Mouse (Mus musculus): Measurements from ENCODE around the gene 2210016L21Rik. TPM values are rescaled to one million over a fixed set of nuclear protein-coding genes. Genes with fewer than 3 reads are reported as not detected.

2210016L21Rik gene
- polyA plus RNA-seq, 1 experiment from 2014 or later: 58.9 TPM

Other genes starting within 250 kb of the 2210016L21Rik start
- 10.0 and 18.5 TPM in 2 replicates for gene Tchp, start 234.4 kb upstream of the 2210016L21Rik start, polyA plus RNA-seq (2014; fragmentation: Nextera tagmentation; extraction: Ambion mirVana)
- 37.0 and 67.9 TPM in 2 replicates for gene Ankrd13a, start 167.5 kb upstream of the 2210016L21Rik start, polyA plus RNA-seq (2014; fragmentation: Nextera tagmentation; extraction: Ambion mirVana)
- 32.8 and 41.7 TPM in 2 replicates for gene Git2, start 166.6 kb upstream of the 2210016L21Rik start, polyA plus RNA-seq (2014; fragmentation: Nextera tagmentation; extraction: Ambion mirVana)
- 128 and 143 TPM in 2 replicates for gene 1500011B03Rik, start 118.7 kb upstream of the 2210016L21Rik start, polyA plus RNA-seq (2014; fragmentation: Nextera tagmentation; extraction: Ambion mirVana)
- not detected in 2 replicates for gene 4930519G04Rik, start 88.5 kb upstream of the 2210016L21Rik start, polyA plus RNA-seq (2014; fragmentation: Nextera tagmentation; extraction: Ambion mirVana)
- gene Gm9936, start 83.5 kb upstream of the 2210016L21Rik start, polyA plus RNA-seq (2014; fragmentation: Nextera tagmentation; extraction: Ambion mirVana): not detected in 2 replicates
- 2.2 and 4.0 TPM in 2 replicates for gene Oasl2, start 45.2 kb upstream of the 2210016L21Rik start, polyA plus RNA-seq (2014; fragmentation: Nextera tagmentation; extraction: Ambion mirVana)
- gene Oasl1, start 18.9 kb upstream of the 2210016L21Rik start, polyA plus RNA-seq (2014; fragmentation: Nextera tagmentation; extraction: Ambion mirVana): 1.2 and 2.5 TPM in 2 replicates
- gene Hnf1a, start 28.9 kb downstream of the 2210016L21Rik start, polyA plus RNA-seq (2014; fragmentation: Nextera tagmentation; extraction: Ambion mirVana): 5.4 and 6.8 TPM in 2 replicates
- 23.9 and 26.1 TPM in 2 replicates for gene Sppl3, start 69.0 kb downstream of the 2210016L21Rik start, polyA plus RNA-seq (2014; fragmentation: Nextera tagmentation; extraction: Ambion mirVana)
- gene Gm10401, start 156.1 kb downstream of the 2210016L21Rik start, polyA plus RNA-seq (2014; fragmentation: Nextera tagmentation; extraction: Ambion mirVana): 54.5 and 60.9 TPM in 2 replicates
- gene Acads, start 177.2 kb downstream of the 2210016L21Rik start, polyA plus RNA-seq (2014; fragmentation: Nextera tagmentation; extraction: Ambion mirVana): 54.2 and 68.5 TPM in 2 replicates
- gene Unc119b, start 192.8 kb downstream of the 2210016L21Rik start, polyA plus RNA-seq (2014; fragmentation: Nextera tagmentation; extraction: Ambion mirVana): 26.3 and 50.3 TPM in 2 replicates
- gene Mlec, start 216.0 kb downstream of the 2210016L21Rik start, polyA plus RNA-seq (2014; fragmentation: Nextera tagmentation; extraction: Ambion mirVana): 57.8 and 75.5 TPM in 2 replicates